Mouse (Mus musculus) heart, embryonic 15.5 days (tissue): ENCODE data around the gene Zdhhc18. TPM values are rescaled to one million over a fixed set of nuclear protein-coding genes. Genes with fewer than 3 reads are reported as not detected.

ENCODE experiments used
- ATAC-seq: fragments of 200-750 bp; cut with Nextera tagmentation; replicated peaks from 2 replicates; pipeline ENCODE4 v1.8.0; 2017; ENCODE audit warnings: low read depth, moderate TSS enrichment; ENCODE audit not compliant: insufficient number of reproducible peaks, insufficient read depth, low FRiP score
- H3K27ac ChIP-seq: fragments of 300-500 bp; sonication (generic); 2 replicates; pipeline ENCODE4 v1.5.1; 2015; ENCODE audit warnings: mild to moderate bottlenecking, inconsistent platforms
- H3K27me3 ChIP-seq: fragments of 300-500 bp; sonication (generic); 2 replicates; pipeline ENCODE4 v1.6.1; 2015; ENCODE audit warnings: inconsistent platforms
- H3K36me3 ChIP-seq: fragments of 300-500 bp; sonication (generic); 2 replicates; pipeline ENCODE4 v1.6.1; 2015; ENCODE audit warnings: mild to moderate bottlenecking, inconsistent platforms
- H3K4me1 ChIP-seq: fragments of 300-500 bp; sonication (generic); replicated peaks from 2 replicates; pipeline ENCODE4 v1.6.1; 2015; ENCODE audit warnings: inconsistent platforms
- H3K4me2 ChIP-seq: fragments of 300-500 bp; sonication (generic); 2 replicates; pipeline ENCODE4 v1.6.1; 2015; ENCODE audit warnings: inconsistent platforms, mild to moderate bottlenecking, moderate library complexity
- H3K4me3 ChIP-seq: fragments of 300-500 bp; sonication (generic); 2 replicates; pipeline ENCODE4 v1.5.1; 2015; ENCODE audit warnings: mild to moderate bottlenecking, inconsistent platforms
- H3K9ac ChIP-seq: fragments of 300-500 bp; sonication (generic); 2 replicates; pipeline ENCODE4 v1.6.1; 2015; ENCODE audit warnings: mild to moderate bottlenecking, inconsistent platforms
- H3K9me3 ChIP-seq: fragments of 300-500 bp; sonication (generic); replicated peaks from 2 replicates; pipeline ENCODE4 v1.6.1; 2016; ENCODE audit warnings: inconsistent platforms
- WGBS: fragments of 180-500 bp; shearing (Covaris S2); methylation state at CpG from one replicate; pipeline ENCODE4 v1.1.7; 2015; ENCODE audit warnings: mixed read lengths; 5-methylcytosine and 5-hydroxymethylcytosine counted together
- polyA plus RNA-seq: library from polyadenylated mRNA; unstranded; fragments of >200 nt; fragmentation: Nextera tagmentation; extraction: Ambion mirVana; gene quantifications from 2 replicates; pipeline ENCODE4 v1.2.1, GENCODE M21; 2015

Gene Zdhhc18
- polyA plus RNA-seq, 1 experiment from 2014 or later = 4.6 TPM

- no peak overlapping the region for H3K9ac ChIP-seq
- no peaks in the 10 kb centered on the region for H3K27me3 ChIP-seq
- H3K27ac ChIP-seq = no peak overlapping the region
- no peak overlapping the region for H3K4me3 ChIP-seq
- no peak for ATAC-seq
- peaks cover 6% of the 10 kb centered on the region; the same call in 1 of the 2 replicates for H3K36me3 ChIP-seq
- H3K4me1 ChIP-seq = peaks cover 27% of the 10 kb centered on the region
- H3K4me2 ChIP-seq = no peak overlapping the region
- H3K9me3 ChIP-seq = no peaks in the 10 kb centered on the region
- 80% methylated on average over 2 of the region's 2 CpGs for WGBS
Measured at GRCm38 (mm10) chr4:133628517-133628916, 21.4 kb downstream of the Zdhhc18 start.

- no peaks in the 10 kb centered on the region for H3K9me3 ChIP-seq
- no peaks in the 10 kb centered on the region for H3K27me3 ChIP-seq
- peaks cover 19% of the 10 kb centered on the region for H3K4me1 ChIP-seq
- no peak overlapping the region for H3K27ac ChIP-seq
- ATAC-seq = no peak
- peaks cover 6% of the 10 kb centered on the region; the same call in 1 of the 2 replicates for H3K36me3 ChIP-seq
- H3K9ac ChIP-seq = no peak overlapping the region
- no peak overlapping the region for H3K4me3 ChIP-seq
- H3K4me2 ChIP-seq = no peak overlapping the region
- 87% methylated on average over 14 of the region's 14 CpGs for WGBS
Measured at GRCm38 (mm10) chr4:133627039-133627438, 22.9 kb downstream of the Zdhhc18 start.

- 85% methylated on average over 9 of the region's 9 CpGs for WGBS
- Histone ChIP-seq H3K9me3 (no peaks in the 10 kb centered on the region), H3K4me1 (peaks cover 15% of the 10 kb centered on the region; the same call in 1 of the 2 replicates), H3K36me3 (peaks cover 6% of the 10 kb centered on the region; the same call in 1 of the 2 replicates), H3K4me3 (no peak overlapping the region), H3K4me2 (no peak overlapping the region), H3K9ac (no peak overlapping the region), H3K27me3 (no peaks in the 10 kb centered on the region), H3K27ac (peak overlapping the region; percentile 64)
- no peak for ATAC-seq
Measured at GRCm38 (mm10) chr4:133626621-133627020, 23.3 kb downstream of the Zdhhc18 start.

GRCm38 (mm10) chr4:133626221-133626620 is 23.7 kb downstream of the Zdhhc18 start:
- no peak overlapping the region for H3K4me2 ChIP-seq
- no peaks in the 10 kb centered on the region for H3K27me3 ChIP-seq
- WGBS = 56% methylated on average over 5 of the region's 5 CpGs
- no peak for ATAC-seq
- H3K9me3 ChIP-seq = no peaks in the 10 kb centered on the region
- peaks cover 6% of the 10 kb centered on the region; the same call in 1 of the 2 replicates for H3K36me3 ChIP-seq
- H3K27ac ChIP-seq = peak overlapping the region; percentile 64
- H3K9ac ChIP-seq = no peak overlapping the region
- H3K4me3 ChIP-seq = no peak overlapping the region
- peaks cover 11% of the 10 kb centered on the region for H3K4me1 ChIP-seq

- peak; percentile 65; the same call in 1 of the 2 replicates for ATAC-seq
- WGBS = 50% methylated on average over 11 of the region's 11 CpGs
- peak overlapping the region; percentile 64 for H3K27ac ChIP-seq
Measured at GRCm38 (mm10) chr4:133625621-133626071, 24.3 kb downstream of the Zdhhc18 start.

GRCm38 (mm10) chr4:133624830-133625229 is 25.1 kb downstream of the Zdhhc18 start:
- ATAC-seq = no peak
- Histone ChIP-seq H3K27me3 (no peaks in the 10 kb centered on the region), H3K4me2 (no peak overlapping the region), H3K36me3 (peaks cover 6% of the 10 kb centered on the region; the same call in 1 of the 2 replicates), H3K9ac (no peak overlapping the region), H3K4me1 (peaks cover 12% of the 10 kb centered on the region), H3K4me3 (no peak overlapping the region), H3K9me3 (no peaks in the 10 kb centered on the region), H3K27ac (peak overlapping the region; percentile 64; the same call in 1 of the 2 replicates)
- WGBS = 79% methylated on average over 7 of the region's 7 CpGs

More at GRCm38 (mm10) chr4:133625621-133626071, 24.3 kb downstream of the Zdhhc18 start:
- Histone ChIP-seq H3K27me3 (no peaks in the 10 kb centered on the region), H3K4me2 (no peak overlapping the region), H3K9me3 (no peaks in the 10 kb centered on the region), H3K36me3 (peaks cover 6% of the 10 kb centered on the region; the same call in 1 of the 2 replicates), H3K4me3 (no peak overlapping the region), H3K4me1 (peaks cover 11% of the 10 kb centered on the region), H3K9ac (no peak overlapping the region)

- H3K4me1 ChIP-seq = peaks cover 17% of the 10 kb centered on the region
- H3K36me3 ChIP-seq = peaks cover 6% of the 10 kb centered on the region; the same call in 1 of the 2 replicates
- H3K4me2 ChIP-seq = no peak overlapping the region
- 67% methylated on average over 10 of the region's 11 CpGs for WGBS
- no peak overlapping the region for H3K4me3 ChIP-seq
- no peak overlapping the region for H3K27ac ChIP-seq
- no peak overlapping the region for H3K9ac ChIP-seq
- H3K9me3 ChIP-seq = no peaks in the 10 kb centered on the region
- no peak for ATAC-seq
- no peaks in the 10 kb centered on the region for H3K27me3 ChIP-seq
Measured at GRCm38 (mm10) chr4:133622161-133622695, 27.7 kb downstream of the Zdhhc18 start.

- Histone ChIP-seq H3K4me3 (no peak overlapping the region), H3K9ac (no peak overlapping the region), H3K4me2 (no peak overlapping the region), H3K9me3 (no peaks in the 10 kb centered on the region), H3K4me1 (peaks cover 19% of the 10 kb centered on the region), H3K27ac (no peak overlapping the region), H3K36me3 (no peaks in the 10 kb centered on the region; the same call in 1 of the 2 replicates), H3K27me3 (no peaks in the 10 kb centered on the region)
- ATAC-seq = no peak
- WGBS = 84% methylated on average over 8 of the region's 8 CpGs
Measured at GRCm38 (mm10) chr4:133620668-133621067, 29.3 kb downstream of the Zdhhc18 start.

GRCm38 (mm10) chr4:133619473-133620136 is 30.3 kb downstream of the Zdhhc18 start:
- H3K4me2 ChIP-seq = no peak overlapping the region
- no peak for ATAC-seq
- no peak overlapping the region for H3K4me3 ChIP-seq
- no peaks in the 10 kb centered on the region for H3K27me3 ChIP-seq
- H3K4me1 ChIP-seq = peaks cover 19% of the 10 kb centered on the region
- H3K27ac ChIP-seq = no peak overlapping the region
- no peak overlapping the region for H3K9ac ChIP-seq
- no peaks in the 10 kb centered on the region for H3K9me3 ChIP-seq
- no peaks in the 10 kb centered on the region; the same call in 1 of the 2 replicates for H3K36me3 ChIP-seq
- WGBS = 43% methylated on average over 4 of the region's 4 CpGs

GRCm38 (mm10) chr4:133617936-133618335 is 32.0 kb downstream of the Zdhhc18 start:
- Histone ChIP-seq H3K36me3 (peaks cover 8% of the 10 kb centered on the region), H3K27ac (no peak overlapping the region), H3K4me2 (no peak overlapping the region), H3K27me3 (no peaks in the 10 kb centered on the region), H3K4me3 (no peak overlapping the region), H3K9me3 (no peaks in the 10 kb centered on the region), H3K4me1 (peaks cover 21% of the 10 kb centered on the region), H3K9ac (no peak overlapping the region)
- no peak for ATAC-seq
- 81% methylated on average over 11 of the region's 11 CpGs for WGBS

GRCm38 (mm10) chr4:133615416-133615815 is 34.5 kb downstream of the Zdhhc18 start:
- H3K27ac ChIP-seq = no peak overlapping the region
- H3K36me3 ChIP-seq = peaks cover 21% of the 10 kb centered on the region
- H3K4me3 ChIP-seq = no peak overlapping the region
- no peak overlapping the region for H3K4me2 ChIP-seq
- 69% methylated on average over 10 of the region's 10 CpGs for WGBS
- no peak for ATAC-seq
- H3K9ac ChIP-seq = no peak overlapping the region
- peaks cover 13% of the 10 kb centered on the region for H3K4me1 ChIP-seq
- no peaks in the 10 kb centered on the region for H3K9me3 ChIP-seq
- no peaks in the 10 kb centered on the region for H3K27me3 ChIP-seq
